Mouse (Mus musculus) liver, adult 10 weeks (tissue): ENCODE results near the gene Ephx3. TPM values are rescaled to one million over a fixed set of nuclear protein-coding genes. Genes with fewer than 3 reads are reported as not detected.

Source experiments
- polyA plus RNA-seq: library from polyadenylated mRNA; stranded (reverse); fragments of 350-450 nt; fragmentation: Illumina TruSeq; extraction: RNeasy Lipid Tissue Mini Kit (QIAGEN cat#74804); gene quantifications from one replicate; pipeline ENCODE4 v1.2.3, GENCODE M21; 2014; ENCODE audit warnings: low read depth, low replicate concordance

Gene Ephx3
- not detected for polyA plus RNA-seq

DNA sequence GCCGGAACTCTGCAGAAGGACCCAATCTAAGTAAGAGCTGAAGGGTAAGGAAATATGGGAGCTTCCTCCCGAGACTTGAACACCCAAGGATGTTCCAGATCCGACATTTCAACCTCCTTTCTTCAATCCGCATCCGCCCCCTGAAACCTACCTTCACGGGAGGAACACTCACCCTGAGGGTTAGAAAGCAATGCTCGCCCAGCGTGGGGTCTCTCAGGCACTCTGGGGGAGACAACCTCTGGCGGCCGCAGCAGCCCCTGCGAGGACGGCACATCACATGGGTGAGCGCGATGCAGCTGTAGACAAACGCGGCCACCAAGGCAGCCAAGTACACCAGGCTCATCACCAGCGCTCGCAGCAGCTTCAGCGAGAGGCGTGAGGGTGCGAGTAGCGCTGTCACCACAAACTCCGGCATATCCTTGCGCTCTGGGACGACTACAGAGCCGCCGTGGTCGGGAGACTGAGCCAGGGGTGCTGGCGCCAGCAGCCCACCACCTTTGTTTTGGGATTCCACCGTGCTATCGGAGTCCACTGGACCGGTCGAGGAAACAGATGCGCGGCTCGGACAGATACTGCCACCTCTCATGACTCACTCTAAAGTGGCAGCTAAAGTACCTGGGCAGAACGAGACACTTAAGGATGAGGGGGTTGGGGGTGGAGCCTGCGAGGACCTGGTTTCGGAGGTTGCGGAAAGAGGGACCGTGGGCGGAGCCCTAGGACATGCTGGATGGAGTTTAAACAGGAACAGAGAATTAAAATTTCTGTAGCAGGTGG lies at the start of gene Ephx3:
TSS of gene Ephx3 (minus strand) at position 687 of the 774 bp plus-strand sequence.

DNA sequence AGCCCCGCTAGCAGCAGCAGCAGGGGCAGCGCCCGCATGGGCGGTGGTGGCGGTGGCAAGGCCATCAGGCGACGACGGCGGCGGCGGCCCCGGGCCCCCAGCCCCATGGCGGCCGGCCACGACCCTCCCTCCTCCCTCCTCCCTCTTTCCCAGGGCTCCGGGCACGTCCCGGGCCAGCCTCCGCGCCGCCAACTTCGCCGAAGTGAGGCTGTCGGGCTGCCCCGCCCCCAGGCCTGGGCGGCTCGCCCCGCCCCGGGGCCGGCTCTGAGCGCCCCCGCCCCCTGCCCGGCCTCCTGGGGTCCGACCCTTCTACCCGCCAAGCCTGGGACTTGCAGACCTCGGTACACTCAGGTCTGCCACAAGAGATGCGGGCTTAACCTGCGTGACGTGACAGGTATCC lies 22.7 kb downstream of the Ephx3 start, which contains the start of gene Notch3:
TSS of gene Notch3 (minus strand) at position 166 of the 400 bp plus-strand sequence.

Other genes starting within 250 kb of the Ephx3 start
- 0.69 TPM for gene Rrp1b, start 153.4 kb downstream of the Ephx3 start, polyA plus RNA-seq
- gene Hsf2bp, start 153.2 kb downstream of the Ephx3 start, polyA plus RNA-seq = not detected
- gene Notch3, start 22.7 kb downstream of the Ephx3 start, polyA plus RNA-seq = not detected
- 14.7 TPM for gene Brd4, start 95.2 kb upstream of the Ephx3 start, polyA plus RNA-seq
- gene Akap8, start 131.7 kb upstream of the Ephx3 start, polyA plus RNA-seq = 30.3 TPM
- 20.1 TPM for gene Akap8l, start 161.1 kb upstream of the Ephx3 start, polyA plus RNA-seq
- 1.0 TPM for gene Wiz, start 199.9 kb upstream of the Ephx3 start, polyA plus RNA-seq
- 0.16 TPM for gene Rasal3, start 214.0 kb upstream of the Ephx3 start, polyA plus RNA-seq
- 21.3 TPM for gene Pglyrp2, start 234.6 kb upstream of the Ephx3 start, polyA plus RNA-seq